Mouse (Mus musculus): ENCODE results near the gene Defb42. TPM values are rescaled to one million over a fixed set of nuclear protein-coding genes. Genes with fewer than 3 reads are reported as not detected.

Gene Defb42
- 2.2 and 2.6 TPM in 2 replicates for polyA plus RNA-seq (2014; fragmentation: Nextera tagmentation; extraction: Ambion mirVana)

DNA sequence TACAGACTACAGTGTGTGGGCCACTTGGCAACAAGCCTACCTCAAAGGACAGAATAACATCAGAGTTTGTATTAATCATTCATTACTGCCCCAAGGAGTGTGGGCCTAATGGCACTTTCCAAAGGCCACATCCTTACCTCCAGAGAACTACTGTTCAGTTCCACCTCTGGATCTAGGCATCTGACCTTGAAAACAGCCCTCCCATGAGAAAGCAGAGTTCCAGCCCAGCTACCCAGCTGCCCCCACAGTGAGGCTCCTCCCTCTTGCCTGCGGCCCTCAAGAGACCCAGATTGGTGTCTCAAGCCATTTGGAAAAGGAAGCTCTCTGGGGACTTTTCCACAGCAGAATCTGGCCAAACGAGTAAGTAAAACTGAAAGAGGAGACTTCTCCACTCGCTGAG lies at the start of gene Defb42:
TSS of gene Defb42 (plus strand) at position 301 of the 400 bp plus-strand sequence.
- H3K4me1 ChIP-seq (ENCODE audit: control insufficient read depth in 2 of 2, insufficient read depth in 2 of 2, low read length in 2 of 2), result no peaks in the 10 kb centered on the region
- no peak for ATAC-seq (ENCODE audit: insufficient number of reproducible peaks, insufficient read depth, low FRiP score, low read depth)
- no peaks in the 10 kb centered on the region for H3K36me3 ChIP-seq (ENCODE audit: control insufficient read depth, insufficient read depth, low read length)
- no peaks in the 10 kb centered on the region for H3K27me3 ChIP-seq (ENCODE audit: control insufficient read depth, insufficient read depth, low read length)
- no peak within 1 kb of the TSS for H3K9ac ChIP-seq (ENCODE audit: low read length)
- H3K4me3 ChIP-seq (ENCODE audit: control insufficient read depth in 1 of 2, insufficient read depth in 1 of 2, low read depth in 1 of 2, low read length in 2 of 2), result no peak within 1 kb of the TSS
- H3K27ac ChIP-seq (replicated peaks in 1 of 2; ENCODE audit: control insufficient read depth in 1 of 2, insufficient read depth in 1 of 2, low read depth in 2 of 2, low read length in 2 of 2), result no peak within 1 kb of the TSS
- no peak within 1 kb of the TSS for H3K4me2 ChIP-seq (ENCODE audit: low read length)
- H3K9me3 ChIP-seq (ENCODE audit: control insufficient read depth, low read length), result no peaks in the 10 kb centered on the region
- 64% methylated on average over 3 of the region's 3 CpGs for WGBS

DNA sequence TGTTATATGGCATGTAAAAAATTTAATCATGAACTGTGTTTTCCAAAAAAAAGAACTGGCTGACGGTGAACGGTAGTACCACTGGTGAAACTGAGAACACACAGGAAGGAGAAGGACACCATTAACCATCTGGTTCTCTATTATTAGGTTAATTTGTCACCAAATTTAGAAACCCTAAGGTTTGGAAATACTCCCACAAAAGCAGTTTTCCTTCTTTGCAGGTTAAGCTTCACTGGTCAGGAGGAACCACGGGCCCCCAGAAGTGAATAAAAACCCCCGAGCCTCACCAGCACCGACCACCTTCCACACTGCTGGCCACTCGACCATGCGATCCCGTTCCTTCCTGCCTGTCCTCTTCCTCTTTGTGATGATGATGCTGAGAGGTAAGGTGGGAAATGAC lies 49.0 kb upstream of the Defb42 start, which contains the start of gene Defb47:
TSS of gene Defb47 (plus strand) at position 301 of the 400 bp plus-strand sequence.
- Histone ChIP-seq H3K9ac (ENCODE audit: low read length) (no peak within 1 kb of the TSS), H3K4me2 (ENCODE audit: low read length) (no peak within 1 kb of the TSS), H3K27ac (replicated peaks in 1 of 2; ENCODE audit: control insufficient read depth in 1 of 2, insufficient read depth in 1 of 2, low read depth in 2 of 2, low read length in 2 of 2) (no peak within 1 kb of the TSS), H3K4me3 (ENCODE audit: control insufficient read depth in 1 of 2, insufficient read depth in 1 of 2, low read depth in 1 of 2, low read length in 2 of 2) (no peak within 1 kb of the TSS), H3K9me3 (ENCODE audit: control insufficient read depth, low read length) (no peaks in the 10 kb centered on the region), H3K4me1 (ENCODE audit: control insufficient read depth in 2 of 2, insufficient read depth in 2 of 2, low read length in 2 of 2) (peaks cover 0 to 4% of the 10 kb centered on the region in 2 experiments; a peak in 2 of 4 replicates), H3K36me3 (ENCODE audit: control insufficient read depth, insufficient read depth, low read length) (no peaks in the 10 kb centered on the region), H3K27me3 (ENCODE audit: control insufficient read depth, insufficient read depth, low read length) (no peaks in the 10 kb centered on the region)
- WGBS, result 83% methylated on average over 8 of the region's 8 CpGs
- ATAC-seq (ENCODE audit: insufficient number of reproducible peaks, insufficient read depth, low FRiP score, low read depth), result no peak

DNA sequence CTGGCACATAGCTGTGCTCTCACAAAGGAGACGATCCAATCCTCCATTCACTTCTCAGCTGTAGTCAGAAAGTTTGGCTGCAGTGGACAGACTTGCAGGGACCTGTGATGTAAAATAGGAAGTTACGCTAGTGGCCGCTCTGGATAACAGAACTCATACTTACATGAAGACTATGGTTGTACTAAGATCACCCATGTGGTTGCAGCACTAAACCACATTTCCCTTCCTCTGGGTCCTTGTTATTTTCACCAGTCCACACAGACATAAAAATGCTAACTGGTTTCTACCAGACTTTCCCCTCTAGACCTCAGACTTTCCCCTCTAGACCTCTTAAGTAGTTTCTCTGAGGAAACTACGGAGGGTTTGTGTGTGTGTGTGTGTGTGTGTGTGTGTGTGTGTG lies 47.8 kb upstream of the Defb42 start:
- Histone ChIP-seq H3K36me3 (ENCODE audit: control insufficient read depth, insufficient read depth, low read length) (no peaks in the 10 kb centered on the region), H3K9ac (ENCODE audit: low read length) (no peak overlapping the region), H3K27ac (replicated peaks in 1 of 2; ENCODE audit: control insufficient read depth in 1 of 2, insufficient read depth in 1 of 2, low read depth in 2 of 2, low read length in 2 of 2) (no peak overlapping the region), H3K9me3 (ENCODE audit: control insufficient read depth, low read length) (no peaks in the 10 kb centered on the region), H3K27me3 (ENCODE audit: control insufficient read depth, insufficient read depth, low read length) (no peaks in the 10 kb centered on the region), H3K4me2 (ENCODE audit: low read length) (no peak overlapping the region), H3K4me1 (ENCODE audit: control insufficient read depth in 2 of 2, insufficient read depth in 2 of 2, low read length in 2 of 2) (peaks cover 2 to 9% of the 10 kb centered on the region in 2 experiments; a peak in 3 of 4 replicates), H3K4me3 (ENCODE audit: control insufficient read depth in 1 of 2, insufficient read depth in 1 of 2, low read depth in 1 of 2, low read length in 2 of 2) (no peak overlapping the region)
- WGBS, result 94% methylated on average over 4 of the region's 4 CpGs
- no peak for ATAC-seq (ENCODE audit: insufficient number of reproducible peaks, insufficient read depth, low FRiP score, low read depth)

DNA sequence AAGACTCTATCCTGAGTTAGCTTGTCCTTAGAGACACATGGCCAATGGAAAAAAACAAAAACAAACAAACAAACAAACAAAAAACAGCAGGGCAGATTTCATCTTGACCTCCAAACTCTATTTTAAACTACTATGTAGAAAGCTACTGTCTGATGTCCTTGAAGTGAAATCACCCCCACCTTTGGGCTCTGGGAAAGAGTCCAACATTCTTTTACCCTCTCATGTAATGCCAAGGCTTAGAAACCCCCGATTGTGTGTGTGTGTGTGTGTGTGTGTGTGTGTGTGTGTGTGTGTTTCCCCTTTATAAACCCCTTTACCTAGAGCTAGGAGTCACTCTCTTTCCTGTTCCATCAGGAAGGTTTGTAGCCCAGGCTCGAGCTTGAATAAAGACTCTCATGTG lies 44.2 kb upstream of the Defb42 start:
- no peak overlapping the region for H3K4me3 ChIP-seq (ENCODE audit: control insufficient read depth in 1 of 2, insufficient read depth in 1 of 2, low read depth in 1 of 2, low read length in 2 of 2)
- 31% methylated on average over 2 of the region's 2 CpGs for WGBS
- H3K9me3 ChIP-seq (ENCODE audit: control insufficient read depth, low read length), result no peaks in the 10 kb centered on the region
- no peaks in the 10 kb centered on the region for H3K27me3 ChIP-seq (ENCODE audit: control insufficient read depth, insufficient read depth, low read length)
- no peaks in the 10 kb centered on the region for H3K36me3 ChIP-seq (ENCODE audit: control insufficient read depth, insufficient read depth, low read length)
- H3K27ac ChIP-seq (replicated peaks in 1 of 2; ENCODE audit: control insufficient read depth in 1 of 2, insufficient read depth in 1 of 2, low read depth in 2 of 2, low read length in 2 of 2), result peak overlapping the region in 1 of 2 experiments; percentile 77; a peak in 2 of 4 replicates
- H3K4me2 ChIP-seq (ENCODE audit: low read length), result no peak overlapping the region
- no peak overlapping the region for H3K9ac ChIP-seq (ENCODE audit: low read length)
- peak; percentile 75; the same call in 1 of the 2 replicates for ATAC-seq (ENCODE audit: insufficient number of reproducible peaks, insufficient read depth, low FRiP score, low read depth)
- H3K4me1 ChIP-seq (ENCODE audit: control insufficient read depth in 2 of 2, insufficient read depth in 2 of 2, low read length in 2 of 2), result peaks cover 2 to 9% of the 10 kb centered on the region in 2 experiments; a peak in 3 of 4 replicates

DNA sequence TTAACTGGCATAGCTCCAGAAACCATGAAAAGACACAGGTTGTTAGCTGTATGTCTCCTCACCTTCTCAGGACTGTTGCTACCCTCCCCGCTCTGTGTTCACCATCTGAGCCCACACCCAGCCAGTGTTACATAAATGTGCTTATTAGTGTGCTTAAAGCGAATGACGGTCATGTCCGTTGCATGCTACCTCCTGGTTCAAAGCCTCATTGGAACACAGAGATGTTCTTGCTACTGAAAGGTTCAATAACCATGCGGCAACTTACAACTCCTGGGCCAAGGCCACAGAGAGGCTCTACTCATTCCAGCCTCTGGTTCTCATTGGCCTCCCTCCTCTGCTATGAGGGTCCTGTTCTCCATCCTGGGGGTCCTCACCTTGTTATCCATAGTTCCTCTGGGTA lies 35.3 kb upstream of the Defb42 start, which contains the start of gene Defb43:
TSS of gene Defb43 (plus strand) at position 301 of the 400 bp plus-strand sequence.
- Histone ChIP-seq H3K9me3 (ENCODE audit: control insufficient read depth, low read length) (peaks cover 3% of the 10 kb centered on the region; the same call in 1 of the 2 replicates), H3K9ac (ENCODE audit: low read length) (no peak within 1 kb of the TSS), H3K4me2 (ENCODE audit: low read length) (no peak within 1 kb of the TSS), H3K4me1 (ENCODE audit: control insufficient read depth in 2 of 2, insufficient read depth in 2 of 2, low read length in 2 of 2) (no peaks in the 10 kb centered on the region), H3K4me3 (ENCODE audit: control insufficient read depth in 1 of 2, insufficient read depth in 1 of 2, low read depth in 1 of 2, low read length in 2 of 2) (no peak within 1 kb of the TSS), H3K36me3 (ENCODE audit: control insufficient read depth, insufficient read depth, low read length) (no peaks in the 10 kb centered on the region), H3K27ac (replicated peaks in 1 of 2; ENCODE audit: control insufficient read depth in 1 of 2, insufficient read depth in 1 of 2, low read depth in 2 of 2, low read length in 2 of 2) (no peak within 1 kb of the TSS), H3K27me3 (ENCODE audit: control insufficient read depth, insufficient read depth, low read length) (no peaks in the 10 kb centered on the region)
- WGBS, result 91% methylated on average over 5 of the region's 5 CpGs
- no peak for ATAC-seq (ENCODE audit: insufficient number of reproducible peaks, insufficient read depth, low FRiP score, low read depth)

DNA sequence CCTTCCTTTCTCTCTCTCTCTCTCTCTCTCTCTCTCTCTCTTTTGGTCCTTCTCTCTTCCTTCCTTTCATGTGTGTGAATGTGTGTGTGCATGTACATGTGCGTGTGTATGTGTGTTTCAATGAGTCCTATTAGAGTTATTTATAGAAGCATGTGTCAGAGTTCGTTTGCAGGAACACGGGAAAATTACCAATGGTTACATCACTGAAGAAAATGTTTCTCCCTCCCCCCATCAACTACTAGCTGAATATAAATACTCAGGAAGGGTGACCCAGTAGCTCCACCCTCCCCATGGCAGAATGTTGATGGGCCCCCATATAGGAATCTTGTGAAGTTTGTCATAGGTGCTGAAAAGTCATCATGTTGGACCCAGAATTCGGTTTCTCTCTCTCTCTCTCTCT lies 33.7 kb upstream of the Defb42 start:
- no peak overlapping the region for H3K9ac ChIP-seq (ENCODE audit: low read length)
- no peaks in the 10 kb centered on the region for H3K36me3 ChIP-seq (ENCODE audit: control insufficient read depth, insufficient read depth, low read length)
- no peak overlapping the region for H3K4me2 ChIP-seq (ENCODE audit: low read length)
- 0 out of 2 replicates have a peak, but pooled peaks cover 3% of the 10 kb centered on the region for H3K27me3 ChIP-seq (ENCODE audit: control insufficient read depth, insufficient read depth, low read length)
- H3K4me1 ChIP-seq (ENCODE audit: control insufficient read depth in 2 of 2, insufficient read depth in 2 of 2, low read length in 2 of 2), result no peaks in the 10 kb centered on the region
- H3K9me3 ChIP-seq (ENCODE audit: control insufficient read depth, low read length), result peaks cover 3% of the 10 kb centered on the region; the same call in 1 of the 2 replicates
- no peak overlapping the region for H3K4me3 ChIP-seq (ENCODE audit: control insufficient read depth in 1 of 2, insufficient read depth in 1 of 2, low read depth in 1 of 2, low read length in 2 of 2)
- no peak for ATAC-seq (ENCODE audit: insufficient number of reproducible peaks, insufficient read depth, low FRiP score, low read depth)
- 53% methylated on average over 4 of the region's 4 CpGs for WGBS
- H3K27ac ChIP-seq (replicated peaks in 1 of 2; ENCODE audit: control insufficient read depth in 1 of 2, insufficient read depth in 1 of 2, low read depth in 2 of 2, low read length in 2 of 2), result no peak overlapping the region

DNA sequence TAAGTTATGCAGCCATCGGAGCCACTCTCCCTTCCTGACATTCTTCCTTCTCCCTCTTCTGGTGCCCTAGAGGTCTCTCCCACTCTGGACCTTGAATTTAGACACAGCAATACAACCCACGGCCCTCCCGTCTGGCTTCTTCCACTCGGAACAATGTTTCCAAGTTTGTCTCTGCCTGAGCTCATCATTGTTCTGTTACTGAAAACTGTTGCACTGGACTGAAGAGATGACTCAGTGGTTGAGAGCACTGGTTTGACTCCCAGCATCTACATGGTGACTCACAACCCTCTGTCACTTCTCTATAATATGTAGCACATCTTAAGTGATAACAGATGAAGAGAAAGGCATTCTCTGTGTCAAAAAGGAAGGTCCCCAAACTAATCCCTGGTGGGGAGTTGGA lies 32.1 kb upstream of the Defb42 start:
- 0 out of 2 replicates have a peak, but pooled peaks cover 3% of the 10 kb centered on the region for H3K27me3 ChIP-seq (ENCODE audit: control insufficient read depth, insufficient read depth, low read length)
- H3K4me1 ChIP-seq (ENCODE audit: control insufficient read depth in 2 of 2, insufficient read depth in 2 of 2, low read length in 2 of 2), result no peaks in the 10 kb centered on the region; a peak in 1 of 4 replicates
- no peak overlapping the region for H3K4me2 ChIP-seq (ENCODE audit: low read length)
- peaks cover 3% of the 10 kb centered on the region; the same call in 1 of the 2 replicates for H3K9me3 ChIP-seq (ENCODE audit: control insufficient read depth, low read length)
- WGBS, result 57% methylated on average over 4 of the region's 4 CpGs
- no peak overlapping the region for H3K4me3 ChIP-seq (ENCODE audit: control insufficient read depth in 1 of 2, insufficient read depth in 1 of 2, low read depth in 1 of 2, low read length in 2 of 2)
- no peak overlapping the region for H3K9ac ChIP-seq (ENCODE audit: low read length)
- no peaks in the 10 kb centered on the region for H3K36me3 ChIP-seq (ENCODE audit: control insufficient read depth, insufficient read depth, low read length)
- no peak for ATAC-seq (ENCODE audit: insufficient number of reproducible peaks, insufficient read depth, low FRiP score, low read depth)
- no peak overlapping the region for H3K27ac ChIP-seq (replicated peaks in 1 of 2; ENCODE audit: control insufficient read depth in 1 of 2, insufficient read depth in 1 of 2, low read depth in 2 of 2, low read length in 2 of 2)
